Mouse (Mus musculus): ENCODE results near the gene Irx5. TPM values are rescaled to one million over a fixed set of nuclear protein-coding genes. Genes with fewer than 3 reads are reported as not detected.
A peak's percentile ranks its signal among the peaks of the same experiment; 100 is the strongest.

Irx5 gene
- total RNA-seq (2014; rRNA removed) (30.5 and 37.7 TPM in 2 replicates), polyA plus RNA-seq (2015; fragmentation: Nextera tagmentation; extraction: Ambion mirVana) (14.1 and 16.1 TPM in 2 replicates)

- TF ChIP-seq CTCF (IDR thresholded peaks at IDR 0.05), result no peak; the same call in 1 of the 2 replicates
- Histone ChIP-seq H3K36me3 (ENCODE audit: insufficient read depth, low read length) (no peaks in the 10 kb centered on the region), H3K4me2 (ENCODE audit: low read depth, low read length, poor library complexity, severe bottlenecking) (peak within 1 kb of the TSS; percentile 71), H3K4me3 (ENCODE audit: low read depth, low read length) (peak within 1 kb of the TSS; percentile 66), H3K9ac (replicated peaks; ENCODE audit: low read length, poor library complexity, severe bottlenecking) (peak within 1 kb of the TSS; percentile 78), H3K9me3 (ENCODE audit: low read length) (no peaks in the 10 kb centered on the region), H3K27me3 (ENCODE audit: insufficient read depth, low read length) (no peaks in the 10 kb centered on the region; the same call in 1 of the 2 replicates), H3K27ac (ENCODE audit: low read depth, low read length) (peak within 1 kb of the TSS; percentile 87), H3K4me1 (ENCODE audit: insufficient read depth, low read length) (peaks cover 4% of the 10 kb centered on the region; the same call in 1 of the 2 replicates)
- under 1% methylated on average over 43 of the region's 47 CpGs for WGBS
- DNase-seq (ENCODE audit: low spot score), result peak; percentile 92
- ATAC-seq (ENCODE audit: low FRiP score), result peak; percentile 59
Measured at GRCm38 (mm10) chr8:92357398-92357981, at the start of gene Irx5. Gene Irx5, plus strand, starts transcription at chr8:92357625.

- Histone ChIP-seq H3K9ac (replicated peaks; ENCODE audit: low read length, poor library complexity, severe bottlenecking) (no peak overlapping the region), H3K4me3 (ENCODE audit: low read depth, low read length) (no peak overlapping the region), H3K36me3 (ENCODE audit: insufficient read depth, low read length) (no peaks in the 10 kb centered on the region), H3K4me1 (ENCODE audit: insufficient read depth, low read length) (no peaks in the 10 kb centered on the region), H3K27ac (ENCODE audit: low read depth, low read length) (no peak overlapping the region), H3K27me3 (ENCODE audit: insufficient read depth, low read length) (no peaks in the 10 kb centered on the region), H3K9me3 (ENCODE audit: low read length) (no peaks in the 10 kb centered on the region), H3K4me2 (ENCODE audit: low read depth, low read length, poor library complexity, severe bottlenecking) (no peak overlapping the region)
- DNase-seq (ENCODE audit: low spot score), result no peak
- ATAC-seq (ENCODE audit: low FRiP score), result no peak
- WGBS, result 48% methylated on average over 7 of the region's 7 CpGs
- TF ChIP-seq CTCF (IDR thresholded peaks at IDR 0.05), result no peak
Measured at GRCm38 (mm10) chr8:92312178-92312577, 45.2 kb upstream of the Irx5 start.

GRCm38 (mm10) chr8:92313707-92314106 is 43.7 kb upstream of the Irx5 start:
- DNase-seq (ENCODE audit: low spot score) (no peak), ATAC-seq (ENCODE audit: low FRiP score) (no peak)
- no peaks in the 10 kb centered on the region for H3K9me3 ChIP-seq (ENCODE audit: low read length)
- no peaks in the 10 kb centered on the region for H3K4me1 ChIP-seq (ENCODE audit: insufficient read depth, low read length)
- no peaks in the 10 kb centered on the region for H3K27me3 ChIP-seq (ENCODE audit: insufficient read depth, low read length)
- no peaks in the 10 kb centered on the region for H3K36me3 ChIP-seq (ENCODE audit: insufficient read depth, low read length)
- no peak overlapping the region for H3K9ac ChIP-seq (replicated peaks; ENCODE audit: low read length, poor library complexity, severe bottlenecking)
- no peak for TF ChIP-seq CTCF (IDR thresholded peaks at IDR 0.05)
- 80% methylated on average over 3 of the region's 3 CpGs for WGBS
- no peak overlapping the region for H3K4me3 ChIP-seq (ENCODE audit: low read depth, low read length)
- H3K27ac ChIP-seq (ENCODE audit: low read depth, low read length), result no peak overlapping the region
- no peak overlapping the region for H3K4me2 ChIP-seq (ENCODE audit: low read depth, low read length, poor library complexity, severe bottlenecking)

- Histone ChIP-seq H3K9ac (replicated peaks; ENCODE audit: low read length, poor library complexity, severe bottlenecking) (no peak overlapping the region), H3K4me2 (ENCODE audit: low read depth, low read length, poor library complexity, severe bottlenecking) (no peak overlapping the region), H3K27ac (ENCODE audit: low read depth, low read length) (no peak overlapping the region), H3K36me3 (ENCODE audit: insufficient read depth, low read length) (no peaks in the 10 kb centered on the region), H3K4me3 (ENCODE audit: low read depth, low read length) (no peak overlapping the region), H3K27me3 (ENCODE audit: insufficient read depth, low read length) (no peaks in the 10 kb centered on the region), H3K9me3 (ENCODE audit: low read length) (no peaks in the 10 kb centered on the region), H3K4me1 (ENCODE audit: insufficient read depth, low read length) (no peaks in the 10 kb centered on the region)
- no peak for TF ChIP-seq CTCF (IDR thresholded peaks at IDR 0.05)
- 94% methylated on average over 7 of the region's 7 CpGs for WGBS
- no peak for DNase-seq (ENCODE audit: low spot score)
- ATAC-seq (ENCODE audit: low FRiP score), result no peak
Measured at GRCm38 (mm10) chr8:92323751-92324150, 33.7 kb upstream of the Irx5 start.

- WGBS, result 97% methylated on average over 2 of the region's 2 CpGs
- H3K27me3 ChIP-seq (ENCODE audit: insufficient read depth, low read length), result no peaks in the 10 kb centered on the region
- H3K9ac ChIP-seq (replicated peaks; ENCODE audit: low read length, poor library complexity, severe bottlenecking), result no peak overlapping the region
- TF ChIP-seq CTCF (IDR thresholded peaks at IDR 0.05), result peak; percentile 47
- no peak overlapping the region for H3K4me3 ChIP-seq (ENCODE audit: low read depth, low read length)
- ATAC-seq (ENCODE audit: low FRiP score) (no peak), DNase-seq (ENCODE audit: low spot score) (no peak)
- no peaks in the 10 kb centered on the region for H3K9me3 ChIP-seq (ENCODE audit: low read length)
- H3K4me2 ChIP-seq (ENCODE audit: low read depth, low read length, poor library complexity, severe bottlenecking), result no peak overlapping the region
- no peaks in the 10 kb centered on the region for H3K36me3 ChIP-seq (ENCODE audit: insufficient read depth, low read length)
- H3K27ac ChIP-seq (ENCODE audit: low read depth, low read length), result no peak overlapping the region
- no peaks in the 10 kb centered on the region for H3K4me1 ChIP-seq (ENCODE audit: insufficient read depth, low read length)
Measured at GRCm38 (mm10) chr8:92327176-92327575, 30.2 kb upstream of the Irx5 start.

GRCm38 (mm10) chr8:92329273-92329672 is 28.2 kb upstream of the Irx5 start:
- Histone ChIP-seq H3K36me3 (ENCODE audit: insufficient read depth, low read length) (no peaks in the 10 kb centered on the region), H3K27me3 (ENCODE audit: insufficient read depth, low read length) (no peaks in the 10 kb centered on the region), H3K9ac (replicated peaks; ENCODE audit: low read length, poor library complexity, severe bottlenecking) (no peak overlapping the region), H3K4me3 (ENCODE audit: low read depth, low read length) (no peak overlapping the region), H3K4me1 (ENCODE audit: insufficient read depth, low read length) (no peaks in the 10 kb centered on the region), H3K9me3 (ENCODE audit: low read length) (no peaks in the 10 kb centered on the region), H3K4me2 (ENCODE audit: low read depth, low read length, poor library complexity, severe bottlenecking) (no peak overlapping the region), H3K27ac (ENCODE audit: low read depth, low read length) (no peak overlapping the region)
- no peak for DNase-seq (ENCODE audit: low spot score)
- WGBS, result 96% methylated on average over 4 of the region's 4 CpGs
- ATAC-seq (ENCODE audit: low FRiP score), result no peak
- TF ChIP-seq CTCF (IDR thresholded peaks at IDR 0.05), result no peak

All from midbrain, postnatal 0 days (tissue).